Mouse (Mus musculus): ENCODE data around the gene Gm5134. TPM values are rescaled to one million over a fixed set of nuclear protein-coding genes. Genes with fewer than 3 reads are reported as not detected.

Gene Gm5134
- total RNA-seq, 2 experiments from 2014 or later = 0.25 TPM; not detected in 1

- DNase-seq (ENCODE audit: low spot score in 2 of 2) = peak in 1 of 2 experiments; percentile 52
Measured at GRCm38 (mm10) chr10:75994531-75995210, 40.4 kb downstream of the Gm5134 start.

GRCm38 (mm10) chr10:75995463-75995862 lies 41.1 kb downstream of the Gm5134 start:
- DNase-seq (ENCODE audit: low spot score in 2 of 2) = no peak

GRCm38 (mm10) chr10:75996315-75996714 lies 42.0 kb downstream of the Gm5134 start:
- DNase-seq (ENCODE audit: low spot score in 2 of 2) = no peak

GRCm38 (mm10) chr10:76001160-76001559 lies 46.8 kb downstream of the Gm5134 start:
- DNase-seq (ENCODE audit: low spot score in 2 of 2) = no peak

GRCm38 (mm10) chr10:76002101-76002521 lies 47.8 kb downstream of the Gm5134 start:
- DNase-seq (ENCODE audit: low spot score in 2 of 2) = no peak

- no peak for DNase-seq (ENCODE audit: low spot score in 2 of 2)
Measured at GRCm38 (mm10) chr10:76002615-76003014, 48.3 kb downstream of the Gm5134 start.

- DNase-seq (ENCODE audit: low spot score in 2 of 2) = no peak
Measured at GRCm38 (mm10) chr10:76003221-76003620, 48.9 kb downstream of the Gm5134 start.

- no peak for DNase-seq (ENCODE audit: low spot score in 2 of 2)
Measured at GRCm38 (mm10) chr10:76006385-76006784, 52.1 kb downstream of the Gm5134 start.

GRCm38 (mm10) chr10:76009812-76010211 lies 55.5 kb downstream of the Gm5134 start:
- no peak for DNase-seq (ENCODE audit: low spot score in 2 of 2)

- DNase-seq (ENCODE audit: low spot score in 2 of 2) = no peak
Measured at GRCm38 (mm10) chr10:76012922-76013321, 58.6 kb downstream of the Gm5134 start.

- no peak for DNase-seq (ENCODE audit: low spot score in 2 of 2)
Measured at GRCm38 (mm10) chr10:76016886-76017285, 62.6 kb downstream of the Gm5134 start.

- no peak for DNase-seq (ENCODE audit: low spot score in 2 of 2)
Measured at GRCm38 (mm10) chr10:76021728-76022127, 67.4 kb downstream of the Gm5134 start.

GRCm38 (mm10) chr10:76023921-76024320 lies 69.6 kb downstream of the Gm5134 start:
- no peak for DNase-seq (ENCODE audit: low spot score in 2 of 2)

- no peak for DNase-seq (ENCODE audit: low spot score in 2 of 2)
Measured at GRCm38 (mm10) chr10:76025470-76026190, 71.3 kb downstream of the Gm5134 start.

GRCm38 (mm10) chr10:76027127-76028015 lies 73.1 kb downstream of the Gm5134 start:
- no peak for DNase-seq (ENCODE audit: low spot score in 2 of 2)

- DNase-seq (ENCODE audit: low spot score in 2 of 2) = no peak
Measured at GRCm38 (mm10) chr10:76028016-76028366, 73.7 kb downstream of the Gm5134 start.

GRCm38 (mm10) chr10:76028396-76028795 lies 74.1 kb downstream of the Gm5134 start:
- DNase-seq (ENCODE audit: low spot score in 2 of 2) = no peak

GRCm38 (mm10) chr10:76029276-76029675 lies 75.0 kb downstream of the Gm5134 start:
- no peak for DNase-seq (ENCODE audit: low spot score in 2 of 2)

- no peak for DNase-seq (ENCODE audit: low spot score in 2 of 2)
Measured at GRCm38 (mm10) chr10:76030496-76030895, 76.2 kb downstream of the Gm5134 start.

GRCm38 (mm10) chr10:76031511-76032401 lies 77.4 kb downstream of the Gm5134 start:
- DNase-seq (ENCODE audit: low spot score in 2 of 2) = no peak

Data from layer of hippocampus, adult 18-20 months (tissue).